ENCODE assay signal across 8 mouse cellular contexts in genomic region chr9:110880772-110881171, GRCm38 (mm10). TPM values are rescaled to one million over a fixed set of nuclear protein-coding genes. Genes with fewer than 3 reads are reported as not detected.
DNase-seq lines count a peak whose midpoint lies in the region; ATAC-seq and TF ChIP-seq lines count a peak whose summit lies in the region.

No protein-coding gene starts in this region.

- ATAC-seq in forebrain, embryonic 13.5 days: no peak
- peak; percentile 57 for ATAC-seq in kidney, postnatal 0 days (replicated peaks; ENCODE audit: low FRiP score, low read depth)

- 61% methylated on average over 4 of the region's 4 CpGs for WGBS in forebrain, embryonic 13.5 days
- WGBS in kidney, postnatal 0 days: 61% methylated on average over 4 of the region's 4 CpGs
- WGBS in macrophage (ENCODE audit: missing documents): 54% methylated on average over 4 of the region's 4 CpGs

- TF ChIP-seq CTCF in kidney, postnatal 0 days (IDR thresholded peaks at IDR 0.05; ENCODE audit: low read depth): no peak

- peaks cover 13% of the 10 kb centered on the region for H3K4me1 ChIP-seq in forebrain, embryonic 13.5 days
- peaks cover 10% of the 10 kb centered on the region; the same call in 1 of the 2 replicates for H3K4me1 ChIP-seq in kidney, postnatal 0 days (replicated peaks; ENCODE audit: insufficient read depth, low read length)

- H3K9ac ChIP-seq in forebrain, embryonic 13.5 days: no peak overlapping the region
- H3K9ac ChIP-seq in kidney, postnatal 0 days (ENCODE audit: low read depth, low read length): peak overlapping the region; percentile 58; the same call in 1 of the 2 replicates

- peaks cover 53% of the 10 kb centered on the region for H3K27me3 ChIP-seq in forebrain, embryonic 13.5 days
- no peaks in the 10 kb centered on the region for H3K27me3 ChIP-seq in kidney, postnatal 0 days (ENCODE audit: insufficient read depth, low read length)

- peak overlapping the region; percentile 45 for H3K4me3 ChIP-seq in forebrain, embryonic 13.5 days
- H3K4me3 ChIP-seq in kidney, postnatal 0 days (replicated peaks; ENCODE audit: low read depth, low read length): peak overlapping the region; percentile 62
- H3K4me3 ChIP-seq in macrophage (ENCODE audit: inconsistent target): peak overlapping the region; percentile 52

- DNase-seq in kidney, adult 11 months: peak; percentile 72
- DNase-seq in kidney, postnatal 4 days: no peak
- peak; percentile 17 for DNase-seq in kidney, postnatal 0 days (ENCODE audit: low spot score)
- no peak for DNase-seq in right cerebral cortex, postnatal 14 days
- DNase-seq in layer of hippocampus, adult 18-20 months (ENCODE audit: low spot score in 2 of 2): no peak
- DNase-seq in gastrocnemius, adult 18-20 months (ENCODE audit: low spot score): no peak

- H3K4me2 ChIP-seq in forebrain, embryonic 13.5 days: peak overlapping the region; percentile 74
- peak overlapping the region; percentile 88 for H3K4me2 ChIP-seq in kidney, postnatal 0 days (ENCODE audit: low read length)

- H3K36me3 ChIP-seq in forebrain, embryonic 13.5 days (ENCODE audit: poor library complexity, severe bottlenecking): no peaks in the 10 kb centered on the region
- H3K36me3 ChIP-seq in kidney, postnatal 0 days (ENCODE audit: insufficient read depth, low read length): 0 out of 2 replicates have a peak, but pooled peaks cover 3% of the 10 kb centered on the region
- H3K36me3 ChIP-seq in macrophage (ENCODE audit: inconsistent target): no peaks in the 10 kb centered on the region; the same call in 1 of the 2 replicates

- no peaks in the 10 kb centered on the region for H3K79me2 ChIP-seq in macrophage (ENCODE audit: inconsistent target)

- H3K27ac ChIP-seq in forebrain, embryonic 13.5 days: no peak overlapping the region
- H3K27ac ChIP-seq in kidney, postnatal 0 days: peak overlapping the region; percentile 86
- no peak overlapping the region for H3K27ac ChIP-seq in macrophage

- H3K9me3 ChIP-seq in forebrain, embryonic 13.5 days (replicated peaks): no peaks in the 10 kb centered on the region
- H3K9me3 ChIP-seq in kidney, postnatal 0 days (replicated peaks; ENCODE audit: low read length): no peaks in the 10 kb centered on the region

RNA-seq across cellular contexts. Expression of gene Tmie, which starts 0.9 kb away (rescaled TPM):
- polyA plus RNA-seq in forebrain, embryonic 13.5 days (2015; fragmentation: Nextera tagmentation; extraction: Ambion mirVana): 0.16 and 0.22 TPM in 2 replicates
- polyA plus RNA-seq in kidney, postnatal 0 days (2015; fragmentation: Nextera tagmentation; extraction: Ambion mirVana): 2.3 and 2.9 TPM in 2 replicates
- total RNA-seq in macrophage (2018; cell fraction: chromatin; rRNA removed): 1 to 10 TPM in 3 of 26 experiments, under 1 TPM in 6, not detected in 17; 0.19 to 1.3 (median 0.33) TPM
- under 1 TPM in 23 of 26 experiments, not detected in 3; 0.03 to 0.90 (median 0.12) TPM for total RNA-seq in macrophage (2018; cell fraction: cytosol; rRNA removed)
- under 1 TPM in 11 of 26 experiments, not detected in 15; 0.17 to 0.75 (median 0.34) TPM for total RNA-seq in macrophage (2018; cell fraction: nucleus; rRNA removed)
- 0.10 to 0.43 TPM (median 0.26 TPM) in 3 replicates for polyA plus RNA-seq in macrophage (2018)
- total RNA-seq in layer of hippocampus, adult 18-20 months (2021): 1 to 10 TPM; 1.7 to 1.9 TPM
- 1 to 10 TPM in 1 of 2 experiments, under 1 TPM in 1; 0.91 to 1.0 TPM for total RNA-seq in gastrocnemius, adult 18-20 months (2021)

RNA-seq across cellular contexts. Expression of gene Als2cl, which starts 1.1 kb away (rescaled TPM):
- 0.62 and 0.90 TPM in 2 replicates for polyA plus RNA-seq in forebrain, embryonic 13.5 days (2015; fragmentation: Nextera tagmentation; extraction: Ambion mirVana)
- polyA plus RNA-seq in kidney, postnatal 0 days (2015; fragmentation: Nextera tagmentation; extraction: Ambion mirVana): 4.1 and 5.3 TPM in 2 replicates
- total RNA-seq in macrophage (2018; cell fraction: chromatin; rRNA removed): 100 to 1,000 TPM in 6 of 26 experiments, 10 to 100 TPM in 20; 29.5 to 159 (median 69.6) TPM
- 10 to 100 TPM in 2 of 26 experiments, 1 to 10 TPM in 24; 3.4 to 11.8 (median 7.1) TPM for total RNA-seq in macrophage (2018; cell fraction: cytosol; rRNA removed)
- 10 to 100 TPM; 11.4 to 84.1 (median 29.7) TPM for total RNA-seq in macrophage (2018; cell fraction: nucleus; rRNA removed)
- 5.1 to 14.0 TPM (median 6.6 TPM) in 3 replicates for polyA plus RNA-seq in macrophage (2018)
- 1 to 10 TPM; 7.7 to 8.4 TPM for total RNA-seq in layer of hippocampus, adult 18-20 months (2021)
- 1 to 10 TPM; 4.2 to 4.7 TPM for total RNA-seq in gastrocnemius, adult 18-20 months (2021)

RNA-seq across cellular contexts. Expression of gene Prss50, which starts 23.0 kb away (rescaled TPM):
- polyA plus RNA-seq in forebrain, embryonic 13.5 days (2015; fragmentation: Nextera tagmentation; extraction: Ambion mirVana): 0.11 and 0.15 TPM in 2 replicates
- polyA plus RNA-seq in kidney, postnatal 0 days (2015; fragmentation: Nextera tagmentation; extraction: Ambion mirVana): 0.27 and 0.33 TPM in 2 replicates
- not detected for total RNA-seq in macrophage (2018; cell fraction: chromatin; rRNA removed)
- total RNA-seq in macrophage (2018; cell fraction: cytosol; rRNA removed): under 1 TPM in 3 of 26 experiments, not detected in 23; 0.07 to 0.25 (median 0.19) TPM
- total RNA-seq in macrophage (2018; cell fraction: nucleus; rRNA removed): not detected
- polyA plus RNA-seq in macrophage (2018): not detected in 3 replicates
- 1 to 10 TPM; 1.6 to 2.1 TPM for total RNA-seq in layer of hippocampus, adult 18-20 months (2021)
- not detected for total RNA-seq in gastrocnemius, adult 18-20 months (2021)

RNA-seq across cellular contexts. Expression of gene Fam240a, which starts 35.9 kb away (rescaled TPM):
- not detected in 2 replicates for polyA plus RNA-seq in forebrain, embryonic 13.5 days (2015; fragmentation: Nextera tagmentation; extraction: Ambion mirVana)
- not detected in 2 replicates for polyA plus RNA-seq in kidney, postnatal 0 days (2015; fragmentation: Nextera tagmentation; extraction: Ambion mirVana)
- not detected for total RNA-seq in macrophage (2018; cell fraction: chromatin; rRNA removed)
- total RNA-seq in macrophage (2018; cell fraction: cytosol; rRNA removed): not detected
- total RNA-seq in macrophage (2018; cell fraction: nucleus; rRNA removed): not detected
- polyA plus RNA-seq in macrophage (2018): not detected in 3 replicates
- total RNA-seq in layer of hippocampus, adult 18-20 months (2021): not detected
- 1 to 10 TPM; 1.2 TPM for total RNA-seq in gastrocnemius, adult 18-20 months (2021)

RNA-seq across cellular contexts. Expression of gene Prss46, which starts 36.5 kb away (rescaled TPM):
- not detected in 2 replicates for polyA plus RNA-seq in forebrain, embryonic 13.5 days (2015; fragmentation: Nextera tagmentation; extraction: Ambion mirVana)
- polyA plus RNA-seq in kidney, postnatal 0 days (2015; fragmentation: Nextera tagmentation; extraction: Ambion mirVana): not detected in 2 replicates
- not detected for total RNA-seq in macrophage (2018; cell fraction: chromatin; rRNA removed)
- under 1 TPM in 17 of 26 experiments, not detected in 9; 0.09 to 0.35 (median 0.17) TPM for total RNA-seq in macrophage (2018; cell fraction: cytosol; rRNA removed)
- total RNA-seq in macrophage (2018; cell fraction: nucleus; rRNA removed): under 1 TPM in 1 of 26 experiments, not detected in 25; 0.56 TPM
- polyA plus RNA-seq in macrophage (2018): 0.11 to 0.51 TPM in 2 of 3 replicates, not detected in the other
- total RNA-seq in layer of hippocampus, adult 18-20 months (2021): not detected
- total RNA-seq in gastrocnemius, adult 18-20 months (2021): not detected

Comparison
In these comparisons a context has a peak if more than half of its experiments do, and no peak if none do; other contexts are left out.
1. DNase-seq: peak in kidney, adult 11 months (single experiment) and kidney, postnatal 0 days (single experiment); none in kidney, postnatal 4 days (0 of 2), right cerebral cortex, postnatal 14 days (single experiment), layer of hippocampus, adult 18-20 months (0 of 2) and gastrocnemius, adult 18-20 months (single experiment).
2. Peak in every context shown above with its lines, with median percentiles within 50 percentile points of each other: H3K4me3 ChIP-seq.